Mouse (Mus musculus) olfactory bulb, adult 2 months (tissue): ENCODE measurements around the gene Wnt8b.

Source experiments
- CTCF ChIP-seq: fragments of 200-500 bp; IDR thresholded peaks from 2 replicates; pipeline ENCODE4 v1.5.1; 2012; ENCODE audit warnings: low read depth, mild to moderate bottlenecking, low read length, moderate library complexity; ENCODE audit not compliant: insufficient read depth
- POLR2A ChIP-seq: fragments of 200-500 bp; IDR thresholded peaks from 2 replicates; pipeline ENCODE4 v1.6.1; 2012; ENCODE audit warnings: mild to moderate bottlenecking, low read depth, low read length, moderate library complexity; ENCODE audit not compliant: insufficient read depth

GRCm38 (mm10) chr19:44511451-44512231 lies 18.4 kb downstream of the Wnt8b start:
- TF ChIP-seq POLR2A (no peak), CTCF (no peak)
